Mouse (Mus musculus): ENCODE data around the gene Taar7a.

The Taar7a gene

DNA sequence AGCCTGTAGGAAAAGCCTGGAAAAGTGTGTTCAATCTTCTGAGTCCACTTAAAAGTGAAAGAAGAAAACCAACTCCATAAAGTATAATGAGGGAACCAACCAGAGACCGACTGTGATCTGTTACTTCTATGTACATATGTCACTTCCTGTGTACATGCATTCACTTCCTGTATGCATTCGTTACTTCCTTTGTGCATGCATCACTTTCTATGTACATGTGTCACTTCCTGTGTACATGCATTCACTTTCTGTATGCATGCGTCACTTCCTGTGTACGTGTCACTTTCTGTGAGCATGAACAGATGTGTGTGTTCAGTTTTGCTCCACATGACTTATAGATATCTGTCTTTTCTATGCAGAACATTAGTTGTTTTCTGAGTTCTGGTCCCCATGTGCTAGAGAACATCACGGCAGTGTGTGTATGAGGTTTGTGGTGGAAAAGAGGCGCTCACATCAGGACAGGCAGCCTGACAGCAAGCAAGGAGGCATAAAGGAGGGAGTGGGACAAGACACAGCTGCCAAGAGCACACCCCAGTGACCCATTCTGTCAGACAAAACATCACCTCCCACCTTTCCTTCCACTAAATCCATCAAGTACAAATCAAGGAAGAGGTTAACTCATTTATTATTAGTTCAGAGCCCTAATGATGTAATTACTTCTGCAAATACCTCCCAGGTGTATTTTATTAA, 28.2 kb downstream of the Taar7a start:
- no peak for TF ChIP-seq GATA4 (IDR thresholded peaks at IDR 0.05; ENCODE audit: insufficient replicate concordance, low read length)

DNA sequence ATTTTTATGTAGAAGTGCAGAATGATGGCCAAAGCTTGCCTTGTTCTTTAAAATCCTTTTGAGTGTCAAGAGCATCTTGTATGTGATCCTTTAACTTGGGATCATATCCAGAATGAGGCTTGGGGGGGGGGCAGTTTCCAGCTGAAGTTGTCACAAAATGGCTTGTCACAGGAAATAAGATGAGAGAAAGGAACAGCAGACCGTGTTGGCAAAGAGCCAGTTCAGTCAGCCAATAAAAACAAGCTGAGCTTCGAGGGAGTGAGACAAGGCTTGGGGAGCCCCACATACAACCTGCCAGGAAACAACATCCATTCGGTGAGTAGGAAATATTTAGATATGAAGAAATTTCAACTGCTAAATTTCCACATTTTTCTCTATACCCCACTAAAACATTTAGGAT, 29.8 kb downstream of the Taar7a start:
- no peak for TF ChIP-seq GATA4 (IDR thresholded peaks at IDR 0.05; ENCODE audit: insufficient replicate concordance, low read length)

DNA sequence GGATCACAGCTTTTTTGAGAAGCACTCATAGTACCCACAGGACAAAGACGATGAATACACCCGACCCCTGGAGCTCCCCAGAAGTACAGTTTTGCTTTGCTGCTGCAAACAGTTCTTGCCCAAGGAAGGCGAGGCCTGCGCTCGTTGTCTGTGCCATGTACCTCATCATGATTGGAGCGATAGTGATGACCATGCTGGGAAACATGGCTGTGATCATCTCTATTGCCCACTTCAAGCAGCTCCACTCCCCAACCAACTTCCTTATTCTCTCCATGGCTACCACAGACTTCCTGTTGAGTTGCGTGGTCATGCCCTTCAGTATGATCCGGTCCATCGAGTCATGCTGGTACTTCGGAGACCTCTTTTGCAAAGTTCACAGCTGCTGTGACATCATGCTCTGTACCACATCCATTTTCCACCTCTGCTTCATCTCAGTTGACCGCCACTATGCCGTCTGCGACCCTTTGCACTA, 32.8 kb downstream of the Taar7a start, which contains the start of gene Taar4:
Gene Taar4 (plus strand): TSS at position 51 of the 472 bp plus-strand sequence.
- TF ChIP-seq GATA4 (IDR thresholded peaks at IDR 0.05; ENCODE audit: insufficient replicate concordance, low read length) = no peak

DNA sequence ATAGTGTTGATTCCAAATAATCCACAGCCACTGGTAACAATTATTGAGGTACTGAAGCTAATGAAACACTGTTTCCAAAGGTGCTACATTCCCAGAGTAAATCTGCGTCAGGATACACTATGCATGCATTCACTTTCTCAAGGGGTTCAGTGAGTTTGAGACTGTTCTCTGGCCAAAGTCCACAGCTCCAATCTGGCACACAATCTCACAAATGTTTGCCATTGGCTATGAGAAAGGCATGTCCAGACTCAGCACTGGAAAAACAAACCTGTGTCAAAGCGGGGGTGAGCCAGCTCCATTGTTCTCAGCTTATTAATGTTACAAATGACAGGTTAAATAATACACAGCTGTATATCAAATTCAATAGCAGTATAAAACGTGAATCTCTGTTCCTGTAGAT, 34.2 kb downstream of the Taar7a start:
- TF ChIP-seq GATA4 (IDR thresholded peaks at IDR 0.05; ENCODE audit: insufficient replicate concordance, low read length) = no peak

DNA sequence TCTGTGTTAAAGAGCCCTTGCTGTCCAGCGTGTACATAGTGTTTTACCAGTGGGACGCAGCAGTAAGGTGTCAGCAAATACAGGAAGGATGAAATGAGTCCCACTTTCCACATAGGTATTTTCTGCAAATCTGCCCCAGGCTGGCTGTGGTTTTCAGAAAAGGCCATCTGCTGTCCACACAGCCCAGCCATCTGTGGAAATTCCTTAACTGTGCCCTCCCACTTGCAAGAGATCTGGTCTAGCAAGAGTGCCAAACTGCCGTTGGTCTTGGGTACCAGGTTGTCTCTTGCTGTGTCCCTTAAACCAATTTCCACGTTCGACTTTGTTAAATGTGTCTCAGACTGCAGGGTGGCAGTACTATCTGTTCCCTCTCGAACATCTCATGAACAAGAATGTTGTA, 41.6 kb downstream of the Taar7a start:
- no peak for TF ChIP-seq GATA4 (IDR thresholded peaks at IDR 0.05; ENCODE audit: insufficient replicate concordance, low read length)

DNA sequence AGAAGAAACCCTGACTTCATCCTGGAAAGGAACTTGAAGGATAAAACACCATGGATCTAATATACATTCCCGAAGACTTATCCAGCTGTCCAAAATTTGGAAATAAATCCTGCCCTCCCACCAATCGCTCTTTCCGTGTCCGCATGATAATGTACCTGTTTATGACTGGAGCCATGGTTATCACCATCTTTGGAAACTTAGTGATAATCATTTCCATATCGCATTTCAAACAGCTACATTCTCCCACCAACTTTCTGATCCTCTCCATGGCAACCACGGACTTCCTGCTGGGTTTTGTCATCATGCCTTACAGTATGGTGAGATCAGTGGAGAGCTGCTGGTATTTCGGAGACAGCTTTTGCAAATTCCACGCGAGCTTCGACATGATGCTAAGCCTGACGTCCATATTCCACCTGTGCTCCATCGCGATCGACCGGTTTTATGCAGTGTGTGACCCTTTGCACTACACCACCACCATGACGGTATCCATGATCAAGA, 43.7 kb downstream of the Taar7a start, which contains the start of gene Taar3:
Gene Taar3 (plus strand): TSS at position 51 of the 498 bp plus-strand sequence.
- no peak for TF ChIP-seq GATA4 (IDR thresholded peaks at IDR 0.05; ENCODE audit: insufficient replicate concordance, low read length)

DNA sequence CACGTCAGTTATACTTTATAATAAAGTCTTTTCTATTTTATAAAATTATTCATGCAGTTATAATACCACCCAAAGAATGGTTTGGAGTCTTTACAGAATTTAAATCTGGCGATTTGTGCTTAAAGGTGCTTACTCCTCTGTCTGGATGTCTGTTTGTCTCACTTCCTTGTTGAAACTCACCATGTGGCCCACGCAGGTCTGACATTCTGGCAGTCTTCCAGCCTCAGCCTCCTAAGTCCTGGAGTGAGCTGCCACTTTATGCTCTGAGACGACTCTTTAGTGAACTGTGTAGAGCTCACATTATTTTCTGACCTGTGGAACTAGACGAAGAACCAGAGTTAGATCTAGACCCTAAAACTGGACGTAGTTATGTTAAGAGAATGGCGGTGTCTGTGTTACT, 45.3 kb downstream of the Taar7a start:
- TF ChIP-seq GATA4 (IDR thresholded peaks at IDR 0.05; ENCODE audit: insufficient replicate concordance, low read length) = no peak

DNA sequence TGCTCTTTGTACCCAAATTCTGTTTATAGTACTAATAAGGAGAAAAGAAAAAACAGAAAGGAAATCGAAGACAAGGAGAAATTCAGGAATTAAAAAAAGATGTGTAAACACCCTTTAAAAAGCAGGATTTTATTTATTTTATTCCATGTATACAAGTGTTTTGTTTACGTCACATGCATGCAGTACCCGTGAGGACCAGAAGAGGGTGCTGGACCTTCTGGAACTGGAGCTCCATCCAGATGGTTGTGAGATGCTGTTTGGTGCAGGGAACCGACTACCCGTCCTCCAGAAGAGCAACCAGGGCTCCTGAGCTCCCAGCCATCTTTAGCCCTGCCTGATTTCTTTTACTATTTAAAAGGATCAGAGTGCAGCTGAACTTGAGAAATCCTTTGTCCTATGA, 50.8 kb downstream of the Taar7a start:
- no peak for TF ChIP-seq GATA4 (IDR thresholded peaks at IDR 0.05; ENCODE audit: insufficient replicate concordance, low read length)
